Mouse (Mus musculus) kidney, embryonic 14.5 days (tissue): Measurements from ENCODE around the gene Clca2. TPM values are rescaled to one million over a fixed set of nuclear protein-coding genes. Genes with fewer than 3 reads are reported as not detected.

ENCODE experiments used
- ATAC-seq: fragments of 200-750 bp; cut with Nextera tagmentation; 2 replicates; pipeline ENCODE4 v1.8.0; 2017; ENCODE audit warnings: moderate number of reproducible peaks, mild to moderate bottlenecking, moderate TSS enrichment, moderate library complexity; ENCODE audit not compliant: low FRiP score, low TSS enrichment
- H3K27ac ChIP-seq: fragments of 300-500 bp; sonication (generic); 2 replicates; pipeline ENCODE4 v1.5.1; 2014; ENCODE audit warnings: low read depth, mild to moderate bottlenecking, low read length, moderate library complexity, mixed read lengths
- H3K27me3 ChIP-seq: fragments of 300-500 bp; sonication (generic); 2 replicates; pipeline ENCODE4 v1.6.1; 2014; ENCODE audit warnings: mild to moderate bottlenecking, low read length; ENCODE audit not compliant: control insufficient read depth, insufficient read depth
- H3K36me3 ChIP-seq: fragments of 300-500 bp; sonication (generic); 2 replicates; pipeline ENCODE4 v1.6.1; 2014; ENCODE audit warnings: low read length, mixed read lengths; ENCODE audit not compliant: control insufficient read depth, insufficient read depth
- H3K4me1 ChIP-seq: fragments of 300-500 bp; sonication (generic); 2 replicates; pipeline ENCODE4 v1.6.1; 2014; ENCODE audit warnings: low read length, mixed read lengths; ENCODE audit not compliant: control insufficient read depth, insufficient read depth
- H3K4me2 ChIP-seq: fragments of 300-500 bp; sonication (generic); replicated peaks from 2 replicates; pipeline ENCODE4 v1.6.1; 2014; ENCODE audit warnings: low read depth, mild to moderate bottlenecking, low read length
- H3K4me3 ChIP-seq: fragments of 300-500 bp; sonication (generic); 2 replicates; pipeline ENCODE4 v1.5.1; 2014; ENCODE audit warnings: mild to moderate bottlenecking, low read length
- H3K9ac ChIP-seq: fragments of 300-500 bp; sonication (generic); 2 replicates; pipeline ENCODE4 v1.6.1; 2014; ENCODE audit warnings: low read depth, mild to moderate bottlenecking, low read length, moderate library complexity
- H3K9me3 ChIP-seq: fragments of 300-500 bp; sonication (generic); 2 replicates; pipeline ENCODE4 v1.6.1; 2016; ENCODE audit warnings: low read length; ENCODE audit not compliant: control insufficient read depth
- WGBS: fragments of 180-500 bp; shearing (Covaris S2); extraction: QIAGEN DNeasy Blood & Tissue Kit; methylation state at CpG from one replicate; pipeline ENCODE4 v1.1.7; 2014; 5-methylcytosine and 5-hydroxymethylcytosine counted together
- polyA plus RNA-seq: library from polyadenylated mRNA; unstranded; fragments of >200 nt; fragmentation: Nextera tagmentation; extraction: Ambion mirVana; gene quantifications from 2 replicates; pipeline ENCODE4 v1.2.1, GENCODE M21; 2014

The Clca2 gene
- polyA plus RNA-seq, result 0.10 and 0.22 TPM in 2 replicates

GRCm38 (mm10) chr3:145099291-145099690 lies at the start of gene Clca2:
Gene Clca2, minus strand, starts transcription at chr3:145099443.
- Histone ChIP-seq H3K9me3 (no peaks in the 10 kb centered on the region), H3K9ac (no peak within 1 kb of the TSS), H3K27ac (no peak within 1 kb of the TSS), H3K4me3 (no peak within 1 kb of the TSS), H3K4me2 (no peak within 1 kb of the TSS), H3K4me1 (no peaks in the 10 kb centered on the region), H3K27me3 (no peaks in the 10 kb centered on the region), H3K36me3 (no peaks in the 10 kb centered on the region)
- 56% methylated on average over 6 of the region's 6 CpGs for WGBS
- no peak for ATAC-seq

- Histone ChIP-seq H3K27ac (no peak overlapping the region), H3K4me2 (no peak overlapping the region), H3K4me3 (no peak overlapping the region), H3K9me3 (no peaks in the 10 kb centered on the region), H3K27me3 (no peaks in the 10 kb centered on the region), H3K36me3 (peaks cover 10% of the 10 kb centered on the region; the same call in 1 of the 2 replicates), H3K9ac (no peak overlapping the region), H3K4me1 (no peaks in the 10 kb centered on the region)
- ATAC-seq, result no peak
Observed at GRCm38 (mm10) chr3:145147952-145148351, 48.7 kb upstream of the Clca2 start.

GRCm38 (mm10) chr3:145147483-145147882 lies 48.2 kb upstream of the Clca2 start:
- Histone ChIP-seq H3K4me2 (no peak overlapping the region), H3K27ac (no peak overlapping the region), H3K36me3 (peaks cover 10% of the 10 kb centered on the region; the same call in 1 of the 2 replicates), H3K4me3 (no peak overlapping the region), H3K9me3 (no peaks in the 10 kb centered on the region), H3K9ac (no peak overlapping the region), H3K27me3 (no peaks in the 10 kb centered on the region), H3K4me1 (no peaks in the 10 kb centered on the region)
- ATAC-seq, result no peak
- WGBS, result 80% methylated on average over 2 of the region's 2 CpGs

- ATAC-seq, result no peak
Observed at GRCm38 (mm10) chr3:145146871-145147270, 47.6 kb upstream of the Clca2 start.

GRCm38 (mm10) chr3:145143856-145144255 lies 44.6 kb upstream of the Clca2 start:
- WGBS, result 86% methylated on average over 10 of the region's 10 CpGs
- Histone ChIP-seq H3K4me1 (no peaks in the 10 kb centered on the region), H3K27ac (no peak overlapping the region), H3K4me3 (no peak overlapping the region), H3K27me3 (no peaks in the 10 kb centered on the region), H3K9ac (no peak overlapping the region), H3K4me2 (no peak overlapping the region), H3K9me3 (no peaks in the 10 kb centered on the region), H3K36me3 (peaks cover 8% of the 10 kb centered on the region; the same call in 1 of the 2 replicates)
- no peak for ATAC-seq

More at GRCm38 (mm10) chr3:145146871-145147270, 47.6 kb upstream of the Clca2 start:
- Histone ChIP-seq H3K27ac (no peak overlapping the region), H3K4me1 (no peaks in the 10 kb centered on the region), H3K36me3 (peaks cover 10% of the 10 kb centered on the region; the same call in 1 of the 2 replicates), H3K27me3 (no peaks in the 10 kb centered on the region), H3K9me3 (no peaks in the 10 kb centered on the region), H3K4me3 (no peak overlapping the region), H3K9ac (no peak overlapping the region), H3K4me2 (no peak overlapping the region)
- 74% methylated on average over 9 of the region's 9 CpGs for WGBS

GRCm38 (mm10) chr3:145142925-145143324 lies 43.7 kb upstream of the Clca2 start:
- H3K36me3 ChIP-seq, result peaks cover 6% of the 10 kb centered on the region; the same call in 1 of the 2 replicates
- no peak for ATAC-seq
- H3K4me1 ChIP-seq, result no peaks in the 10 kb centered on the region
- H3K9ac ChIP-seq, result no peak overlapping the region
- no peak overlapping the region for H3K4me3 ChIP-seq
- H3K4me2 ChIP-seq, result no peak overlapping the region
- no peaks in the 10 kb centered on the region for H3K27me3 ChIP-seq
- no peaks in the 10 kb centered on the region for H3K9me3 ChIP-seq
- H3K27ac ChIP-seq, result no peak overlapping the region

GRCm38 (mm10) chr3:145140236-145140635 lies 41.0 kb upstream of the Clca2 start:
- no peaks in the 10 kb centered on the region for H3K4me1 ChIP-seq
- no peak overlapping the region for H3K4me2 ChIP-seq
- H3K9me3 ChIP-seq, result no peaks in the 10 kb centered on the region
- no peak overlapping the region for H3K9ac ChIP-seq
- H3K36me3 ChIP-seq, result peaks cover 6% of the 10 kb centered on the region; the same call in 1 of the 2 replicates
- no peak overlapping the region for H3K4me3 ChIP-seq
- no peaks in the 10 kb centered on the region for H3K27me3 ChIP-seq
- no peak overlapping the region for H3K27ac ChIP-seq
- WGBS, result 71% methylated on average over 4 of the region's 4 CpGs
- no peak for ATAC-seq

GRCm38 (mm10) chr3:145131210-145131868 lies 32.1 kb upstream of the Clca2 start:
- no peak overlapping the region for H3K4me2 ChIP-seq
- H3K27me3 ChIP-seq, result no peaks in the 10 kb centered on the region
- no peaks in the 10 kb centered on the region for H3K9me3 ChIP-seq
- ATAC-seq, result 0 out of 2 replicates have a peak, but pooled peaks have one; percentile 52
- 33% methylated on average over 3 of the region's 3 CpGs for WGBS
- H3K4me3 ChIP-seq, result no peak overlapping the region
- H3K4me1 ChIP-seq, result no peaks in the 10 kb centered on the region
- no peak overlapping the region for H3K9ac ChIP-seq
- H3K36me3 ChIP-seq, result peaks cover 25% of the 10 kb centered on the region; the same call in 1 of the 2 replicates
- H3K27ac ChIP-seq, result no peak overlapping the region

GRCm38 (mm10) chr3:145129356-145129755 lies 30.1 kb upstream of the Clca2 start:
- Histone ChIP-seq H3K4me1 (no peaks in the 10 kb centered on the region), H3K9me3 (no peaks in the 10 kb centered on the region), H3K36me3 (peaks cover 25% of the 10 kb centered on the region; the same call in 1 of the 2 replicates), H3K27ac (no peak overlapping the region), H3K27me3 (no peaks in the 10 kb centered on the region), H3K4me2 (no peak overlapping the region), H3K4me3 (no peak overlapping the region), H3K9ac (no peak overlapping the region)
- no peak for ATAC-seq
